Mouse (Mus musculus) erythroblast, adult 5-6 weeks (primary cell): ENCODE data around the gene Fhl3. TPM values are rescaled to one million over a fixed set of nuclear protein-coding genes. Genes with fewer than 3 reads are reported as not detected.
"Not testable (repeated sequence)": the region's sequence is repeated elsewhere in the genome, so short reads cannot be mapped to it uniquely, and the experiment has no call there.

Experiments
- ATAC-seq: replicated peaks from 2 replicates; pipeline ENCODE4 v1.8.0; 2016; ENCODE audit warnings: moderate number of reproducible peaks, mild to moderate bottlenecking, moderate TSS enrichment, inconsistent platforms; ENCODE audit not compliant: poor library complexity, low FRiP score, severe bottlenecking
- total RNA-seq, 2 experiments: library from RNA; stranded (forward) in 1 of 2; stranded (reverse) in 1 of 2; fragments of 150-400 nt in 1 of 2; fragments of 200-764, 138-1000 nt in 1 of 2; gene quantifications; 2 replicates each; pipeline versions ENCODE4 v1.2.3 to v1.2.4; 2015 to 2017; ENCODE audit warnings: low replicate concordance in 2 of 2

Fhl3 gene
- total RNA-seq, 2 experiments from 2014 or later = 0.77 to 4.2 TPM

- not testable (repeated sequence) for ATAC-seq
Measured at GRCm38 (mm10) chr4:124707381-124708199, 7.1 kb downstream of the Fhl3 start.

GRCm38 (mm10) chr4:124708200-124708517, 7.7 kb downstream of the Fhl3 start:
- ATAC-seq = not testable (repeated sequence)

GRCm38 (mm10) chr4:124708518-124709477, 8.3 kb downstream of the Fhl3 start:
- peak; percentile 56 for ATAC-seq

- no peak for ATAC-seq
Measured at GRCm38 (mm10) chr4:124709961-124710446, 9.5 kb downstream of the Fhl3 start.

- ATAC-seq = no peak
Measured at GRCm38 (mm10) chr4:124710776-124711291, 10.3 kb downstream of the Fhl3 start.

- ATAC-seq = peak; percentile 67
Measured at GRCm38 (mm10) chr4:124712618-124713017, 12.1 kb downstream of the Fhl3 start.

- ATAC-seq = not testable (repeated sequence)
Measured at GRCm38 (mm10) chr4:124713850-124714249, 13.3 kb downstream of the Fhl3 start.

- peak; percentile 91 for ATAC-seq
Measured at GRCm38 (mm10) chr4:124714545-124715481, 14.3 kb downstream of the Fhl3 start, which contains the start of gene Sf3a3. Sf3a3 (plus strand) TSS chr4:124714776.

GRCm38 (mm10) chr4:124719101-124719500, 18.6 kb downstream of the Fhl3 start:
- no peak for ATAC-seq

- no peak for ATAC-seq
Measured at GRCm38 (mm10) chr4:124726121-124726520, 25.6 kb downstream of the Fhl3 start.

- ATAC-seq = no peak
Measured at GRCm38 (mm10) chr4:124736952-124737351, 36.5 kb downstream of the Fhl3 start.

- ATAC-seq = no peak
Measured at GRCm38 (mm10) chr4:124737486-124737885, 37.0 kb downstream of the Fhl3 start.

- no peak for ATAC-seq
Measured at GRCm38 (mm10) chr4:124738013-124738412, 37.5 kb downstream of the Fhl3 start.

GRCm38 (mm10) chr4:124738783-124739182, 38.3 kb downstream of the Fhl3 start:
- no peak for ATAC-seq

GRCm38 (mm10) chr4:124741376-124742343, 41.2 kb downstream of the Fhl3 start, which contains the start of gene Inpp5b:
Inpp5b (plus strand) TSS chr4:124741850.
- peak; percentile 86 for ATAC-seq

GRCm38 (mm10) chr4:124742839-124743238, 42.3 kb downstream of the Fhl3 start:
- ATAC-seq = no peak

- no peak for ATAC-seq
Measured at GRCm38 (mm10) chr4:124746577-124746976, 46.1 kb downstream of the Fhl3 start.

GRCm38 (mm10) chr4:124747851-124748250, 47.4 kb downstream of the Fhl3 start:
- no peak for ATAC-seq
